Mouse (Mus musculus): ENCODE measurements around the gene Atg16l2. TPM values are rescaled to one million over a fixed set of nuclear protein-coding genes. Genes with fewer than 3 reads are reported as not detected.

The Atg16l2 gene
- polyA plus RNA-seq, 1 experiment = 6.6 TPM

DNA sequence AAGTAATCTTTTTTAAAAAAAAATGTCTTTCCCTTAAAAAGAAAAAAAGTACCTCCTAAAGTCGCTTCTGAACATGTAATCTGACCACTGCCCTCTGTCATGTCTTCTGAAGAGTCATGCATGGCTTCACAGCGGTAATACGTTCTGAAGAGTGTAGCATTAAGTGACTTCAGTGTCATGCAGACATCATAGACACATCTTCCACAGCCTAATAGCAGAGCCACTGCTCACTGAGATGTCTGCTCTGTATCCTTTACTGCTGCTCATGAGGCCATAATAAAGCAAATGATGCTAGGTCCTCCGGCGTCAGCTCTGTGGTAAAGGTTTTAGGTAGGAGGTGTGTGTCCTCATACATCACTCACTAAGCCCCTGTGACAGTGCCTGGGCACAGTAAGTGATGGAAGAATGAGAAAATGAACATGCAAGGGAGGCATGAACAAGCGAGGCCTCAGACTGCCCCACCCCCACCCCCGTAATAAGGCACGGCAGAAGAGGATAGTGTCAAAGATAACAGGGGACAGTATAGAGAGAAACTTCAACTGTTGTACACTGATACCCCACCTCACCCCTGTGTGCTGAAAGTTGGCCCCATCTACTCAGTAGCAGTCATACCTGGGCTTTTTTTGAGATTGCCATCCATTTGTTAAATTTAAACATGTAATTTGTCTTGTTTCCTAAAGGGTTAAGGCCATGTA lies 29.4 kb downstream of the Atg16l2 start:
- peaks cover 11% of the 10 kb centered on the region for H3K36me3 ChIP-seq (ENCODE audit: control insufficient read depth, insufficient read depth)
- TF ChIP-seq POLR2A (IDR thresholded peaks at IDR 0.05; ENCODE audit: insufficient read length, low read depth) (no peak), TCF12 (IDR thresholded peaks at IDR 0.05; ENCODE audit: insufficient read depth, poor library complexity, severe bottlenecking) (no peak), SRF (IDR thresholded peaks at IDR 0.05; ENCODE audit: control insufficient read depth, insufficient read length, low read depth) (no peak), MYOG (IDR thresholded peaks at IDR 0.05; ENCODE audit: control insufficient read depth in 1 of 3, insufficient read depth in 1 of 3, insufficient read length in 2 of 3, low read depth in 2 of 3) (no peak), TCF3 (IDR thresholded peaks at IDR 0.05; ENCODE audit: insufficient read length, low read depth) (no peak), POLR2AphosphoS2 (IDR thresholded peaks at IDR 0.05; ENCODE audit: insufficient read length, low read depth) (no peak), USF1 (IDR thresholded peaks at IDR 0.05; ENCODE audit: low read depth) (no peak), REST (IDR thresholded peaks at IDR 0.05; ENCODE audit: insufficient read depth, insufficient read length) (no peak), E2F4 (IDR thresholded peaks at IDR 0.05; ENCODE audit: insufficient read depth) (no peak), CEBPB (IDR thresholded peaks at IDR 0.05; ENCODE audit: insufficient read depth, poor library complexity, severe bottlenecking) (no peak), MYOD1 (IDR thresholded peaks at IDR 0.05; ENCODE audit: control insufficient read depth in 1 of 3, insufficient read length in 2 of 3, low read depth in 2 of 3) (no peak), MAX (IDR thresholded peaks at IDR 0.05; ENCODE audit: low read depth) (no peak)
- no peaks in the 10 kb centered on the region for H3K79me2 ChIP-seq (ENCODE audit: control insufficient read depth, insufficient read depth)
- H3ac ChIP-seq (ENCODE audit: control insufficient read depth, insufficient read length) = no peak overlapping the region
- H3K27me3 ChIP-seq (ENCODE audit: control insufficient read depth, insufficient read depth, insufficient read length) = no peaks in the 10 kb centered on the region
- no peak overlapping the region for H3K4me3 ChIP-seq
- H3K4me2 ChIP-seq (ENCODE audit: low read depth) = no peak overlapping the region

- H3K4me3 ChIP-seq = no peak overlapping the region
- H3K4me2 ChIP-seq (ENCODE audit: low read depth) = no peak overlapping the region
- peaks cover 2% of the 10 kb centered on the region for H3K36me3 ChIP-seq (ENCODE audit: control insufficient read depth, insufficient read depth)
- TF ChIP-seq POLR2A (IDR thresholded peaks at IDR 0.05; ENCODE audit: insufficient read length, low read depth) (no peak), USF1 (IDR thresholded peaks at IDR 0.05; ENCODE audit: low read depth) (no peak), TCF12 (IDR thresholded peaks at IDR 0.05; ENCODE audit: insufficient read depth, poor library complexity, severe bottlenecking) (no peak), MAX (IDR thresholded peaks at IDR 0.05; ENCODE audit: low read depth) (no peak), MYOD1 (IDR thresholded peaks at IDR 0.05; ENCODE audit: control insufficient read depth in 1 of 3, insufficient read length in 2 of 3, low read depth in 2 of 3) (no peak), REST (IDR thresholded peaks at IDR 0.05; ENCODE audit: insufficient read depth, insufficient read length) (no peak), CEBPB (IDR thresholded peaks at IDR 0.05; ENCODE audit: insufficient read depth, poor library complexity, severe bottlenecking) (no peak), TCF3 (IDR thresholded peaks at IDR 0.05; ENCODE audit: insufficient read length, low read depth) (no peak), SRF (IDR thresholded peaks at IDR 0.05; ENCODE audit: control insufficient read depth, insufficient read length, low read depth) (no peak), E2F4 (IDR thresholded peaks at IDR 0.05; ENCODE audit: insufficient read depth) (no peak), MYOG (IDR thresholded peaks at IDR 0.05; ENCODE audit: control insufficient read depth in 1 of 3, insufficient read depth in 1 of 3, insufficient read length in 2 of 3, low read depth in 2 of 3) (no peak), POLR2AphosphoS2 (IDR thresholded peaks at IDR 0.05; ENCODE audit: insufficient read length, low read depth) (no peak)
- H3K27me3 ChIP-seq (ENCODE audit: control insufficient read depth, insufficient read depth, insufficient read length) = no peaks in the 10 kb centered on the region
- H3ac ChIP-seq (ENCODE audit: control insufficient read depth, insufficient read length) = no peak overlapping the region
- H3K79me2 ChIP-seq (ENCODE audit: control insufficient read depth, insufficient read depth) = no peaks in the 10 kb centered on the region
These were observed 30.4 kb downstream of the Atg16l2 start for GRCm38 (mm10) chr7:101271602-101272001.

DNA sequence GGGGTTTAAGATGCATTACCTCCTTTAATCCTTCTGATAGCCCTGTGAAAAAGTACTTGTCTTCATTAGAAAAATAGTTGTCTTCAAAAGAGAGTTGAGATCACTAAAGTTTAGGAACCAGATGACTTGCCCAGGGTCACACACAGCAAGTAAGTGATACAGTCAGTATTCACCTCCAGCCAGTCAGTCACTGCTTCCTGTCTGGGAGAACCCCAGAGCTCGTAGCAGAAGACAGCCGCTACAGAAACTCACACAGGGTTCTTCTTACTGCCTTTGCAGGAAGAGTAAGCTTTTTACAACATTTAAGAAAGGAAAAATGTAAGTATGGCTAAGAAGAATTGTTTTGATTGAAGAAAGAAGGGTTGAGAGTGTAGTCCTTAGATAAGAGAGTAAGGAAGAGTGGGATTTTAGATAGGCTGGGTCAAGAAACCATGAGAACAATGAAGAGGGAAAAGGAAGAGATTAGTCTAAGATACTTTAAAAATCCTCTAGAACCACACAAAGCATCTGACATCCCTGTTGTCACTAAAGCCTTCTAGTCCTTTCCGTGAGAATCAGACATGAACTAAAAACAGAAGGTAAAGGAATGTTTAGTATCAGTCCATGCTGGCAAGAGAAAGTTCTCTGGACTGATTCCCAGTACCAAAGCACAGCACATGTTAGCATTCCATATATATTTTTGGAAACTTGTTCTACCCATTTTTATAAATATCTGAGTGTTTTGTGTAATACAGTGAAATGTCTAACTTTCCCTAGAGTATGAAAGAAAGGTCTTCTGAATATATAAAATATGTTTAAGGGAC lies 34.4 kb downstream of the Atg16l2 start:
- Histone ChIP-seq H3K27me3 (ENCODE audit: control insufficient read depth, insufficient read depth, insufficient read length) (no peaks in the 10 kb centered on the region), H3K4me2 (ENCODE audit: low read depth) (no peak overlapping the region), H3ac (ENCODE audit: control insufficient read depth, insufficient read length) (no peak overlapping the region), H3K79me2 (ENCODE audit: control insufficient read depth, insufficient read depth) (no peaks in the 10 kb centered on the region), H3K36me3 (ENCODE audit: control insufficient read depth, insufficient read depth) (no peaks in the 10 kb centered on the region), H3K4me3 (no peak overlapping the region)
- TF ChIP-seq SRF (IDR thresholded peaks at IDR 0.05; ENCODE audit: control insufficient read depth, insufficient read length, low read depth) (no peak), USF1 (IDR thresholded peaks at IDR 0.05; ENCODE audit: low read depth) (no peak), POLR2A (IDR thresholded peaks at IDR 0.05; ENCODE audit: insufficient read length, low read depth) (no peak), MAX (IDR thresholded peaks at IDR 0.05; ENCODE audit: low read depth) (no peak), TCF12 (IDR thresholded peaks at IDR 0.05; ENCODE audit: insufficient read depth, poor library complexity, severe bottlenecking) (no peak), MYOG (IDR thresholded peaks at IDR 0.05; ENCODE audit: control insufficient read depth in 1 of 3, insufficient read depth in 1 of 3, insufficient read length in 2 of 3, low read depth in 2 of 3) (no peak), MYOD1 (IDR thresholded peaks at IDR 0.05; ENCODE audit: control insufficient read depth in 1 of 3, insufficient read length in 2 of 3, low read depth in 2 of 3) (no peak), CEBPB (IDR thresholded peaks at IDR 0.05; ENCODE audit: insufficient read depth, poor library complexity, severe bottlenecking) (no peak), POLR2AphosphoS2 (IDR thresholded peaks at IDR 0.05; ENCODE audit: insufficient read length, low read depth) (no peak), E2F4 (IDR thresholded peaks at IDR 0.05; ENCODE audit: insufficient read depth) (no peak), TCF3 (IDR thresholded peaks at IDR 0.05; ENCODE audit: insufficient read length, low read depth) (no peak), REST (IDR thresholded peaks at IDR 0.05; ENCODE audit: insufficient read depth, insufficient read length) (no peak)

GRCm38 (mm10) chr7:101263511-101263910 lies 38.5 kb downstream of the Atg16l2 start:
- Histone ChIP-seq H3K4me2 (ENCODE audit: low read depth) (no peak overlapping the region), H3ac (ENCODE audit: control insufficient read depth, insufficient read length) (no peak overlapping the region)
- TF ChIP-seq MAX (IDR thresholded peaks at IDR 0.05; ENCODE audit: low read depth) (no peak), POLR2AphosphoS2 (IDR thresholded peaks at IDR 0.05; ENCODE audit: insufficient read length, low read depth) (no peak), CEBPB (IDR thresholded peaks at IDR 0.05; ENCODE audit: insufficient read depth, poor library complexity, severe bottlenecking) (no peak), REST (IDR thresholded peaks at IDR 0.05; ENCODE audit: insufficient read depth, insufficient read length) (no peak), E2F4 (IDR thresholded peaks at IDR 0.05; ENCODE audit: insufficient read depth) (no peak), USF1 (IDR thresholded peaks at IDR 0.05; ENCODE audit: low read depth) (no peak), MYOD1 (IDR thresholded peaks at IDR 0.05; ENCODE audit: control insufficient read depth in 1 of 3, insufficient read length in 2 of 3, low read depth in 2 of 3) (no peak), POLR2A (IDR thresholded peaks at IDR 0.05; ENCODE audit: insufficient read length, low read depth) (no peak), TCF3 (IDR thresholded peaks at IDR 0.05; ENCODE audit: insufficient read length, low read depth) (no peak), MYOG (IDR thresholded peaks at IDR 0.05; ENCODE audit: control insufficient read depth in 1 of 3, insufficient read depth in 1 of 3, insufficient read length in 2 of 3, low read depth in 2 of 3) (no peak), SRF (IDR thresholded peaks at IDR 0.05; ENCODE audit: control insufficient read depth, insufficient read length, low read depth) (no peak), TCF12 (IDR thresholded peaks at IDR 0.05; ENCODE audit: insufficient read depth, poor library complexity, severe bottlenecking) (no peak)

More at GRCm38 (mm10) chr7:101263511-101263910, 38.5 kb downstream of the Atg16l2 start:
- no peak overlapping the region for H3K4me3 ChIP-seq
- no peaks in the 10 kb centered on the region for H3K79me2 ChIP-seq (ENCODE audit: control insufficient read depth, insufficient read depth)
- H3K36me3 ChIP-seq (ENCODE audit: control insufficient read depth, insufficient read depth) = peaks cover 7% of the 10 kb centered on the region
- H3K27me3 ChIP-seq (ENCODE audit: control insufficient read depth, insufficient read depth, insufficient read length) = no peaks in the 10 kb centered on the region

Data from myocyte (in vitro differentiated cells).